Mouse (Mus musculus): Measurements from ENCODE around the gene Tpgs1.

Tpgs1 gene

DNA sequence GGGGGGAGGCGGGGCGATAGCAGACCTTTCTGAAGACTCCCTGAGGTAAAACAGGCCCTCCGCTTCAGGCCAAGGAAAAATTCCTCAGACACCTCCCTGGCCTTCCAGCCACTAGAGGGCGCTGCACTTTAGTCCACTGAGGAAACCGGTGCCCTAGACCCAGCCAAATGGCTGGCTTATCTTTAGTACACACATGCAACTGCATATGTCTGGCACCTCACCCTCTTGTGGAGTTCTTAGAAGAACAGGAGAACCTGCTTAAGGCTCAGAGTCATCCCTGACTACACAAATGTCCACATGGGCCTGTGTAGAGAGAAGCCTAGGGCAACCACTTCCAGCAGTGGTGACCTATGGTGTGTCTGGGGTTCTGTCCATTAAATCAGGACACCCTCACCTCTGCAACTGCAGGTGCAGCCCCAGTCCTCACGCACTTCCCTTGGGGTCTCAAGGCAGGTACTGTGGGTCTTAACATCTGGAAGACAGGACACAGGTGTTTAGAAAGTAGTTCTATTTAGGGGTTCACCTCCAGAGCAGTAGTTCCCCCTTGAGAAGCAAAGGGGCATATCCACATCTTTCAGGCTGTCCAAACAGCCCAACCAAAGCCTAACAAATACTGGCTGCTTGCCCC lies 43.4 kb downstream of the Tpgs1 start:
- DNase-seq (ENCODE audit: low spot score), result peak; percentile 73

DNA sequence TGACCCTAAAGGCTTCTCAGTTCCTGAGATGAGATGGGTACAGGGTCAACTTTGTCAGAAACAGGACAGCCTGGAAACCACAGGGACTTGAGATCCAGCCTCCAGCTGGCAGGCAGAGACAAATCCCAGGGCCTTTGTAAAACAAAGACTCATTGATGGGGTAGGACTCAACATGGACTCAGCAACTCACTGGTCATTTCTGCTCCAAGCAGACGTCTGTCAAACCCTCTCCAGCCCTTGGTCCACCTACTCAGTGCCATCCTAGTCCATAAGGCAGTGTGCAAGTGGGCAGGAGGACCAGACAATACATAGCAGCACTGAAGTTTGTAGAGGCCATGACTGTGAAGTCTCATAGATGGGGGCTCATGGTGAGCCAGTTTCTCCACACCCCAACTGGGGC lies 44.0 kb downstream of the Tpgs1 start:
- DNase-seq (ENCODE audit: low spot score), result no peak

DNA sequence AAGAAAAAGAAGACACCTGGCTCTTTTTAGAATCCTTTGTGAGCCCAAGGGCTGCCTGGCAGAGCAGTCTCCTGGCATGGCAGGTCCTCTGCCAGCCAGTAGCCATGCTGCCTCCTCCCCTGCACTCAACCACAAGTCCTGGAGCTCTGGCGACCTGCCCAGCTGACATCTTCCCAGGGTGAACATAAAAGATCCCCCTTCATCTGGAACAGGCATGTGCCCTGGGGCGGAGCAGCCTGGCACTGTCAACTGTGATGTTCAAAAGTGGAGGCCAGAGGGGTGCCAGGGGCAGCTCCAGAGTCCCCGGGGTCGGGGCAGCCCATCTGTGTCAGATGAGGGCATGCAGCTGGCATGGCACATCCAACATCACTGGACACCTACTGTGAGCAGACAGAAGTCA lies 45.8 kb downstream of the Tpgs1 start:
- DNase-seq (ENCODE audit: low spot score), result no peak

DNA sequence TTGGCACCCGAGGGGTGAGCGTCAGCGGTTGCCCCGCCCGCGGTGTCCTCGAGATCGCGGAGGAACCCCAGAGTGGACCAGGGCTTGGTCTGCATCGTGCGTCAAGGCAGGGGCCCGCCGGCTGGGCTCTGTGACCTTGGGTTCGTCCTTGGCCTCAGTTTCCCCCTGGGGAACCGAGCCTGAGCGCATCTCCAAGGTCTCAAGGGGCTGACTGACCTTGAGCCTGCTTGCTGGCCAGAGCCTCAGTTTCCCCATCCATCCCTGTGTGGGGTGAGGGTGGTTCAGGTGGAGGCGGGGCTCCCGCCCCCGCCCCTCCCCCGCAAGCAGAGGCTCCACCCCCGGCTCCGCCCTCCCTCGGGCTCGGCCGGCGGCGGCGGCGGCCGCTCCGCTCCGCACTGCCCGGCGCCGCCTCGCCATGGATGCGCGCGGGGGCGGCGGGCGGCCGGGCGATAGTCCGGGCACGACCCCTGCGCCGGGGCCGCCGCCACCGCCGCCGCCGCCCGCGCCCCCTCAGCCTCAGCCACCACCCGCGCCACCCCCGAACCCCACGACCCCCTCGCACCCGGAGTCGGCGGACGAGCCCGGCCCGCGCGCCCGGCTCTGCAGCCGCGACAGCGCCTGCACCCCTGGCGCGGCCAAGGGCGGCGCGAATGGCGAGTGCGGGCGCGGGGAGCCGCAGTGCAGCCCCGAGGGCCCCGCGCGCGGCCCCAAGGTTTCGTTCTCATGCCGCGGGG lies 47.3 kb downstream of the Tpgs1 start, which contains the start of gene Hcn2:
Hcn2 (plus strand) TSS at position 381 of the 734 bp plus-strand sequence.
- no peak for DNase-seq (ENCODE audit: low spot score)

DNA sequence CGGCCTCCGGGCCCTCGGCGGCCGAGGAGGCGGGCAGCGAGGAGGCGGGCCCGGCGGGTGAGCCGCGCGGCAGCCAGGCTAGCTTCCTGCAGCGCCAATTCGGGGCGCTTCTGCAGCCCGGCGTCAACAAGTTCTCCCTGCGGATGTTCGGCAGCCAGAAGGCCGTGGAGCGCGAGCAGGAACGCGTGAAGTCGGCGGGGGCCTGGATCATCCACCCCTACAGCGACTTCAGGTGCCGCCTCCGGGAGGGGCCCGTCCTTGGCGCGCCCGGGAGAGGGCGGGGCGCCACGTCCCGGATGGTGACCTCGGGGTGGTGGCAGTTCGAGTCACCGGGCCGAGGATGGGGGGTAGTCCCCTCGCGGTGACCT lies 47.8 kb downstream of the Tpgs1 start:
- no peak for DNase-seq (ENCODE audit: low spot score)

DNA sequence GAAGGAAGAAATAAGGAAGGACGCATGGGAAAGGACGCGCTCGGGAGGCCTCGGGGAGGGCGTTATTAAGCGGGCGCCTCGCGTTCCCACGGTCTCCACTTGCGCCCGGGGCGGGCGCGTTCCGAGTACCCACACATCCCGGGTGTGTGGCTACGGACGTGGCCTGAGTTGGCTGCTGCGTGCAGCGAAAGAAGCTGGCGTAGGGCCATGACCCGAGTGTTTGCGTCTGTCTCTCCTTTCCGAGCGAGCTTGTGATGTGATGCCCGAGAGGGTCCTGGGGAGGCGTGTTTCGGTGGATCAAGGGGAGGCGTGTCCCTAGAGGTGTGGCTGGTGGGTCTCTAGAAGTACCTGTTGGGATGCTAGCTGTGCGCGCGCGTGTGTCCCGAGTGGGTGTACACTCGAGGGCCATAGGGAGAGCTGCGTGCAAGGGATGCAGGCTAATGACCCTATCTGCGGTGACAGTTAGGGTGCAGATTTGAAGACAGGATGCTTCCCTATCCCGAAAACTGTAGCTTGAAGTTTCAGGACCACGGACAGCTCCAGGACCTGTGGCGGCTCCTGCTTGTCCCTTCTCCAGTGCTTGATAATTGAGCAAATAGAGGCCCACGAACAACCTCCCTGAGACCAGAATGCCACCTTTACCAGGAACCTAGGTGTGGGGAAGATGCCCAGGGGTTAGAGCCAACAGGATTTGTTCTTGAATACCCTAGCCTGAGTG lies 48.6 kb downstream of the Tpgs1 start:
- no peak for DNase-seq (ENCODE audit: low spot score)

DNA sequence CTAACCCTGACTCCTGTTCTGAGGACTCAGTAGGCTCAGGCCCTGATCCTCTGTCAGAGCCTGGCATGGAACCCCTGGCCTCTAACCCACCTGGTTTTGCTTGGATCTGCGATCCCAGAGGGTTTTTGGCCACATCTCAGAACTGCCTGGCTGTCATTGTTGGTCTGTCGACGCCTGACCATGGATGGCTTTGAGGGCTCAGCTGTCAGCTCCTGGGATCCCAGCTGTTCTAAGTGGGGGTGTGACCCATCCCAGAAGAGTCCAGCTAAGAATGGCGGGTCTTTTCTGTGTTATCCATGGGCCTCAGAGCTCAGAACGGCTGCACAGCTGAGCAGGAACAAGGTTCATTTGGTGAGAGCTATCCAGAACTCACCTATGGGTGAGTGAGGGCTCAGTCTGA lies 51.9 kb downstream of the Tpgs1 start:
- no peak for DNase-seq (ENCODE audit: low spot score)

DNA sequence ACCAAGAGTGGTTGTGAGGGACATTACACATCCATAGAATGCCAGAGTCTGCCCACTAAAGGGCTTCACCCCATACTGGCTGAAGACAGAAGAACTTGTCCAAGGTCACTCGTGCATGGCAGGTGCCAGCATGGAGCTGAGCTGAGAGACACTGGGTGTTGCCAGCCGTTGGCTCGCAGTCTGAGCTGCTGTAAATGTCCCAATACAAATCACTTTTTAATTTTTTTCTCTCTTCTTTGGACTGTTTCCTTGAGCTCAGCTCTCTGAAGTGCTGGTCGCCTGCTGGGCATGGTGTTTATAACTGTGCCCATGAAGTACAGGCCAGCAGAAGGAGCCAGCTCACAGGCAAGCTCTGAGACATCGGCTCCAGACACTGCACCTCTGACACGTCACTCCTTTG lies 53.9 kb downstream of the Tpgs1 start:
- no peak for DNase-seq (ENCODE audit: low spot score)

DNA sequence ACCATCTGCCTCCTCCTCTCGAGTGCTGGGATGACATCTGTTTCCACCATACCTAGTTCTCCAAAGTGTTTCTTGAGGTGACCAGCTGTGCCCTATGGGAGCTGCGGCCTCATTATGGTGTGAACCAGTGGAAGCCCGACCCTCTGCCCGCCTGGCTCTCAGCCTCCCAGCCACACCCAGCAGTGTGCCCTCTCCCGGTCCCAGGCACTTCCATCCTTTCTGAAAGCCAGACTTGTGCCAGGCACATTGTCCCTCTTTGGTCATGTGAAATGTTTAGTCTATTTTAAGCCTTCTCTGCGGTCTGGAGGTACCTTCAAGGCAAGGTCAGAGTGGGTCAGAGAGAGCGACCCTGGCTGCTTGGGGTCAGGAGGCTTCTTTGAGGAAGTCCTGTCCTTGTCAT lies 54.5 kb downstream of the Tpgs1 start:
- DNase-seq (ENCODE audit: low spot score), result no peak

Data from left cerebral cortex, adult 11 months (tissue).